Mouse (Mus musculus) gastrocnemius, adult 8-10 months (tissue): ENCODE results near the gene Pagr1b. TPM values are rescaled to one million over a fixed set of nuclear protein-coding genes. Genes with fewer than 3 reads are reported as not detected.
A peak's percentile ranks its signal among the peaks of the same experiment; 100 is the strongest.

ENCODE experiments used
- DNase-seq, 2 experiments: peaks; one replicate each; pipeline ENCODE4 v3.0.0; 2022; ENCODE audit warnings: low spot score in 2 of 2
- total RNA-seq, 4 experiments: library from RNA; stranded (reverse); gene quantifications; 2 replicates each; pipeline ENCODE4 v1.2.4; 2022

Gene Pagr1b
- under 1 TPM in 1 of 4 experiments, not detected in 3; 0.67 TPM for total RNA-seq

GRCm38 (mm10) chr7:127016481-127016485 lies at the start of gene Pagr1b:
Gene Pagr1b (minus strand): TSS chr7:127016484.
- DNase-seq = no peak

- DNase-seq = no peak
These were observed 49.3 kb upstream of the Pagr1b start for GRCm38 (mm10) chr7:127065538-127065937.

GRCm38 (mm10) chr7:127055026-127055585 lies 38.8 kb upstream of the Pagr1b start:
- DNase-seq = no peak

- DNase-seq = peak; percentile 76 to 85
These were observed 25.8 kb upstream of the Pagr1b start, which contains the start of gene Kif22 for GRCm38 (mm10) chr7:127041851-127042672. Gene Kif22 (minus strand): TSS chr7:127042471.

GRCm38 (mm10) chr7:127031244-127031643 lies 15.0 kb upstream of the Pagr1b start:
- DNase-seq = no peak

- DNase-seq = no peak
These were observed 13.9 kb upstream of the Pagr1b start for GRCm38 (mm10) chr7:127030172-127030571.

GRCm38 (mm10) chr7:127027885-127028284 lies 11.6 kb upstream of the Pagr1b start:
- no peak for DNase-seq

GRCm38 (mm10) chr7:127026984-127027726 lies 10.9 kb upstream of the Pagr1b start, which contains the start of gene Maz:
Gene Maz (minus strand): TSS chr7:127027037.
- DNase-seq = peak; percentile 99

GRCm38 (mm10) chr7:127026616-127026983 lies 10.3 kb upstream of the Pagr1b start:
- no peak for DNase-seq

GRCm38 (mm10) chr7:127026161-127026600 lies 9.9 kb upstream of the Pagr1b start:
- peak; percentile 50 to 62 for DNase-seq

- no peak for DNase-seq
These were observed 9.4 kb upstream of the Pagr1b start for GRCm38 (mm10) chr7:127025556-127026160.

GRCm38 (mm10) chr7:127024755-127025555 lies 8.7 kb upstream of the Pagr1b start:
- DNase-seq = peak; percentile 49 to 70

GRCm38 (mm10) chr7:127023896-127024690 lies 7.8 kb upstream of the Pagr1b start:
- DNase-seq = no peak

- no peak for DNase-seq
These were observed 7.0 kb upstream of the Pagr1b start for GRCm38 (mm10) chr7:127023272-127023691.

- no peak for DNase-seq
These were observed 6.4 kb upstream of the Pagr1b start for GRCm38 (mm10) chr7:127022528-127023271.

- DNase-seq = no peak
These were observed 5.6 kb upstream of the Pagr1b start for GRCm38 (mm10) chr7:127021563-127022527.

- DNase-seq = peak in 1 of 2 experiments; percentile 45
These were observed 4.7 kb upstream of the Pagr1b start, which contains the start of the genes Gm42742 and Prrt2 for GRCm38 (mm10) chr7:127020901-127021562. Gene Gm42742 (minus strand): TSS chr7:127021097. Gene Prrt2 (minus strand): TSS chr7:127021211.

- no peak for DNase-seq
These were observed 4.2 kb upstream of the Pagr1b start for GRCm38 (mm10) chr7:127020491-127020890.
